Mouse (Mus musculus) left cerebral cortex, postnatal 4 days (tissue): Measurements from ENCODE around the gene Dpy19l3. TPM values are rescaled to one million over a fixed set of nuclear protein-coding genes. Genes with fewer than 3 reads are reported as not detected.

ENCODE experiments used
- DNase-seq: peaks from one replicate; pipeline ENCODE4 v3.0.0-alpha.2; 2022
- intact Hi-C: fragments of 180-260 bp; cut with DNase I; formaldehyde crosslinking; loops from one replicate; pipeline ENCODE4 v1.15.1; 2025
- total RNA-seq, 2 experiments: library from RNA; stranded (reverse); gene quantifications; 2 replicates each; pipeline ENCODE4 v1.2.3; 2021

The Dpy19l3 gene
- total RNA-seq, 2 experiments from 2014 or later: 61.0 to 65.0 TPM

GRCm38 (mm10) chr7:35648239-35649069 lies 105.8 kb downstream of the Dpy19l3 start:
- no peak for DNase-seq
- intact Hi-C loops: no loop called here

DNA sequence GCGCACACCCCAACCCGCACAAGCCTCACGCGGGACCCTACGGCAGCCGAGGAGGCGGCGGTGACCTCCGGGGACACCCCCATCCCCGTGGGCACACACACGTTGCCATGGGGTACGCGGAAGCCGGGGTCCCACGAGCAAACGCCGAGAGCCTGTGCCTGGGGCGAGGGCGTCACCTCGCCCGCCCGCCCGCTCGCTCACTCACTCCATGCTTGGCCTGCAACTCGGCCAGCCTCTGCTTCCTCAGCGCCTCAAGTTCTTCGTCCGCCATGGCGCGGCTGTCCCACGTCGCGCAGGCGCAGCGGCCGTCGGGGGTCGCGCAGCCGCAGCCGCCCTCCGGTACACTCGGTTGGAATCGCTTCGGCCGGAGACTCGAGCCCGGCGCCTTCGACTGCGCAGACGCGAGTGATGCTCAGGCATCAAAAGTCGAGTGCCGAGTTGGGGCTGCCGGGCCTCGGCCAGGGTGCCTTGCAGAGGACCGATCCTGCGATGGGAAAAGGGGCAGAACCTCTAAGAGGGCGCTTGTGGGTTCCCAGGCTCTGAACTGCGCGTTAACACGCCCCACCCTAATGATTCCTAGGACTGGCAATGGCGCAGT lies 107.1 kb downstream of the Dpy19l3 start, which contains the start of gene Pdcd5:
Gene Pdcd5, minus strand, starts transcription at position 421 of the 598 bp plus-strand sequence.
- intact Hi-C loops: no loop called here
- peak; percentile 98 for DNase-seq

GRCm38 (mm10) chr7:35646317-35647081 lies 107.8 kb downstream of the Dpy19l3 start:
- intact Hi-C loops: no loop called here
- DNase-seq: peak; percentile 14

- DNase-seq: no peak
- intact Hi-C loops: no loop called here
Measured at GRCm38 (mm10) chr7:35640072-35640471, 114.2 kb downstream of the Dpy19l3 start.

- DNase-seq: no peak
- intact Hi-C loops: loop anchor here (10.0 kb wide), 1 partner anchor 82 kb away; the partner anchor contains the start of gene Nudt19
Measured at GRCm38 (mm10) chr7:35636874-35637273, 117.4 kb downstream of the Dpy19l3 start.

- peak; percentile 43 for DNase-seq
- intact Hi-C loops: loop anchor here (10.0 kb wide), 1 partner anchor 81 kb away; the partner anchor contains the start of gene Nudt19
Measured at GRCm38 (mm10) chr7:35636229-35636628, 118.0 kb downstream of the Dpy19l3 start.

Other genes starting within 250 kb of the Dpy19l3 start
- gene Tdrd12, start 216.7 kb downstream of the Dpy19l3 start, total RNA-seq: under 1 TPM; 0.38 to 0.66 TPM
- gene Nudt19, start 198.2 kb downstream of the Dpy19l3 start, total RNA-seq: 10 to 100 TPM; 59.2 to 60.1 TPM
- 1 to 10 TPM; 2.3 to 2.6 TPM for gene Rgs9bp, start 168.9 kb downstream of the Dpy19l3 start, total RNA-seq
- 10 to 100 TPM; 56.1 to 63.3 TPM for gene Ankrd27, start 168.2 kb downstream of the Dpy19l3 start, total RNA-seq
- 100 to 1,000 TPM; 110 to 114 TPM for gene Pdcd5, start 106.9 kb downstream of the Dpy19l3 start, total RNA-seq
- gene Zfp507, start 48.5 kb upstream of the Dpy19l3 start, total RNA-seq: 10 to 100 TPM; 34.3 to 36.5 TPM